Mouse (Mus musculus) hindbrain, embryonic 14.5 days (tissue): ENCODE data around the gene H2-Aa. TPM values are rescaled to one million over a fixed set of nuclear protein-coding genes. Genes with fewer than 3 reads are reported as not detected.

Source experiments
- ATAC-seq: fragments of 200-750 bp; cut with Nextera tagmentation; 2 replicates; pipeline ENCODE4 v1.8.0; 2017; ENCODE audit warnings: moderate number of reproducible peaks, mild to moderate bottlenecking, moderate TSS enrichment, moderate library complexity; ENCODE audit not compliant: low FRiP score
- DNase-seq: peaks from one replicate; pipeline ENCODE4 v3.0.0-alpha.2; 2015; ENCODE audit warnings: low spot score
- H3K27ac ChIP-seq: fragments of 300-500 bp; sonication (generic); 2 replicates; pipeline ENCODE4 v1.5.1; 2014; ENCODE audit warnings: mild to moderate bottlenecking, moderate library complexity
- H3K27me3 ChIP-seq: fragments of 300-500 bp; sonication (generic); 2 replicates; pipeline ENCODE4 v1.6.1; 2014; ENCODE audit warnings: mild to moderate bottlenecking, low read length, mixed read lengths; ENCODE audit not compliant: control insufficient read depth, insufficient read depth
- H3K36me3 ChIP-seq: fragments of 300-500 bp; sonication (generic); replicated peaks from 2 replicates; pipeline ENCODE4 v1.6.1; 2014; ENCODE audit not compliant: control insufficient read depth, insufficient read depth
- H3K4me1 ChIP-seq: fragments of 300-500 bp; sonication (generic); replicated peaks from 2 replicates; pipeline ENCODE4 v1.6.1; 2014; ENCODE audit warnings: antibody characterized with exemption, low read length, mixed read lengths; ENCODE audit not compliant: control insufficient read depth, insufficient read depth
- H3K4me2 ChIP-seq: fragments of 300-500 bp; sonication (generic); replicated peaks from 2 replicates; pipeline ENCODE4 v1.6.1; 2014; ENCODE audit warnings: mild to moderate bottlenecking, moderate library complexity
- H3K4me3 ChIP-seq: fragments of 300-500 bp; sonication (generic); replicated peaks from 2 replicates; pipeline ENCODE4 v1.5.1; 2014; ENCODE audit warnings: mild to moderate bottlenecking, low read length
- H3K9ac ChIP-seq: fragments of 300-500 bp; sonication (generic); 2 replicates; pipeline ENCODE4 v1.6.1; 2014
- H3K9me3 ChIP-seq: fragments of 300-500 bp; sonication (generic); 2 replicates; pipeline ENCODE4 v1.6.1; 2016; ENCODE audit warnings: low read length; ENCODE audit not compliant: control insufficient read depth
- WGBS: fragments of 180-500 bp; shearing (Covaris S2); extraction: QIAGEN DNeasy Blood & Tissue Kit; methylation state at CpG from one replicate; pipeline ENCODE4 v1.1.7; 2014; 5-methylcytosine and 5-hydroxymethylcytosine counted together
- polyA plus RNA-seq: library from polyadenylated mRNA; unstranded; fragments of >200 nt; fragmentation: Nextera tagmentation; extraction: Ambion mirVana; gene quantifications from 2 replicates; pipeline ENCODE4 v1.2.1, GENCODE M21; 2014

H2-Aa gene
- polyA plus RNA-seq, 1 experiment from 2014 or later = 0.58 TPM

- no peak for DNase-seq
- 86% methylated on average over 6 of the region's 6 CpGs for WGBS
- no peak overlapping the region for H3K4me3 ChIP-seq
- no peaks in the 10 kb centered on the region for H3K4me1 ChIP-seq
- H3K36me3 ChIP-seq = no peaks in the 10 kb centered on the region
- ATAC-seq = no peak
- no peak overlapping the region for H3K4me2 ChIP-seq
- 0 out of 2 replicates have a peak, but pooled peaks cover 2% of the 10 kb centered on the region for H3K9me3 ChIP-seq
- H3K9ac ChIP-seq = no peak overlapping the region
- no peak overlapping the region for H3K27ac ChIP-seq
- no peaks in the 10 kb centered on the region for H3K27me3 ChIP-seq
Measured at GRCm38 (mm10) chr17:34240916-34241315, 46.7 kb downstream of the H2-Aa start.

GRCm38 (mm10) chr17:34240366-34240765, 47.3 kb downstream of the H2-Aa start:
- WGBS = 71% methylated on average over 3 of the region's 3 CpGs
- H3K4me2 ChIP-seq = no peak overlapping the region
- DNase-seq = no peak
- no peak overlapping the region for H3K9ac ChIP-seq
- no peaks in the 10 kb centered on the region for H3K36me3 ChIP-seq
- H3K27ac ChIP-seq = no peak overlapping the region
- H3K27me3 ChIP-seq = no peaks in the 10 kb centered on the region
- H3K4me3 ChIP-seq = no peak overlapping the region
- H3K4me1 ChIP-seq = no peaks in the 10 kb centered on the region
- ATAC-seq = no peak
- 0 out of 2 replicates have a peak, but pooled peaks cover 2% of the 10 kb centered on the region for H3K9me3 ChIP-seq

GRCm38 (mm10) chr17:34239601-34240041, 48.0 kb downstream of the H2-Aa start:
- no peak overlapping the region for H3K4me3 ChIP-seq
- H3K27me3 ChIP-seq = no peaks in the 10 kb centered on the region
- no peak overlapping the region for H3K4me2 ChIP-seq
- DNase-seq = no peak
- 0 out of 2 replicates have a peak, but pooled peaks cover 2% of the 10 kb centered on the region for H3K9me3 ChIP-seq
- no peaks in the 10 kb centered on the region for H3K36me3 ChIP-seq
- H3K9ac ChIP-seq = no peak overlapping the region
- no peak overlapping the region for H3K27ac ChIP-seq
- 72% methylated on average over 10 of the region's 10 CpGs for WGBS
- ATAC-seq = no peak
- no peaks in the 10 kb centered on the region for H3K4me1 ChIP-seq

- peak; percentile 74 for DNase-seq
- WGBS = 60% methylated on average over 3 of the region's 3 CpGs
Measured at GRCm38 (mm10) chr17:34238706-34239105, 48.9 kb downstream of the H2-Aa start, which contains the start of gene H2-Ob. Gene H2-Ob, plus strand, starts transcription at chr17:34238903.

GRCm38 (mm10) chr17:34237741-34238140, 49.9 kb downstream of the H2-Aa start:
- Histone ChIP-seq H3K27ac (no peak overlapping the region), H3K4me2 (no peak overlapping the region), H3K9me3 (0 out of 2 replicates have a peak, but pooled peaks cover 2% of the 10 kb centered on the region), H3K4me3 (no peak overlapping the region), H3K36me3 (no peaks in the 10 kb centered on the region), H3K4me1 (no peaks in the 10 kb centered on the region), H3K27me3 (no peaks in the 10 kb centered on the region), H3K9ac (no peak overlapping the region)
- 81% methylated on average over 3 of the region's 3 CpGs for WGBS
- ATAC-seq (no peak), DNase-seq (no peak)

More at GRCm38 (mm10) chr17:34238706-34239105, 48.9 kb downstream of the H2-Aa start, which contains the start of gene H2-Ob:
- 0 out of 2 replicates have a peak, but pooled peaks cover 2% of the 10 kb centered on the region for H3K9me3 ChIP-seq
- H3K27me3 ChIP-seq = no peaks in the 10 kb centered on the region
- ATAC-seq = no peak
- no peak within 1 kb of the TSS for H3K4me3 ChIP-seq
- no peak within 1 kb of the TSS for H3K27ac ChIP-seq
- no peaks in the 10 kb centered on the region for H3K4me1 ChIP-seq
- H3K9ac ChIP-seq = no peak within 1 kb of the TSS
- H3K4me2 ChIP-seq = no peak within 1 kb of the TSS
- H3K36me3 ChIP-seq = no peaks in the 10 kb centered on the region

GRCm38 (mm10) chr17:34236691-34237090, 50.9 kb downstream of the H2-Aa start:
- Histone ChIP-seq H3K27ac (no peak overlapping the region), H3K4me3 (no peak overlapping the region), H3K27me3 (no peaks in the 10 kb centered on the region), H3K4me2 (no peak overlapping the region), H3K9ac (no peak overlapping the region), H3K9me3 (0 out of 2 replicates have a peak, but pooled peaks cover under 1% of the 10 kb centered on the region), H3K36me3 (no peaks in the 10 kb centered on the region), H3K4me1 (no peaks in the 10 kb centered on the region)
- DNase-seq = no peak
- no peak for ATAC-seq
- WGBS = 86% methylated on average over 5 of the region's 5 CpGs

GRCm38 (mm10) chr17:34234926-34235325, 52.7 kb downstream of the H2-Aa start:
- Histone ChIP-seq H3K27ac (no peak overlapping the region), H3K4me3 (no peak overlapping the region), H3K36me3 (no peaks in the 10 kb centered on the region), H3K9me3 (no peaks in the 10 kb centered on the region), H3K27me3 (no peaks in the 10 kb centered on the region), H3K9ac (no peak overlapping the region), H3K4me1 (no peaks in the 10 kb centered on the region), H3K4me2 (no peak overlapping the region)
- ATAC-seq (no peak), DNase-seq (peak; percentile 66)
- 50% methylated on average over 9 of the region's 9 CpGs for WGBS

Other genes with a start within 250 kb of the H2-Aa start
- 2.7 and 3.4 TPM in 2 replicates for gene Col11a2, start 248.4 kb downstream of the H2-Aa start, polyA plus RNA-seq
- gene H2-Oa, start 195.5 kb downstream of the H2-Aa start, polyA plus RNA-seq = 0.29 TPM in 1 of 2 replicates, not detected in the other
- gene H2-DMa, start 168.3 kb downstream of the H2-Aa start, polyA plus RNA-seq = 19.2 and 20.2 TPM in 2 replicates
- 133 and 136 TPM in 2 replicates for gene Brd2, start 165.2 kb downstream of the H2-Aa start, polyA plus RNA-seq
- 0.16 TPM in 1 of 2 replicates, not detected in the other for gene H2-DMb2, start 144.5 kb downstream of the H2-Aa start, polyA plus RNA-seq
- 0.72 and 0.76 TPM in 2 replicates for gene H2-DMb1, start 134.8 kb downstream of the H2-Aa start, polyA plus RNA-seq
- gene Tap1, start 100.3 kb downstream of the H2-Aa start, polyA plus RNA-seq = 2.2 and 2.6 TPM in 2 replicates
- 0.95 and 1.2 TPM in 2 replicates for gene Psmb9, start 100.1 kb downstream of the H2-Aa start, polyA plus RNA-seq
- gene Psmb8, start 90.1 kb downstream of the H2-Aa start, polyA plus RNA-seq = 3.6 and 3.8 TPM in 2 replicates
- gene Tap2, start 84.3 kb downstream of the H2-Aa start, polyA plus RNA-seq = 0.72 and 1.6 TPM in 2 replicates
- not detected in 2 replicates for gene H2-Ob, start 48.9 kb downstream of the H2-Aa start, polyA plus RNA-seq
- 0.80 and 1.8 TPM in 2 replicates for gene H2-Ab1, start 30.1 kb downstream of the H2-Aa start, polyA plus RNA-seq
- gene H2-Eb1, start 18.0 kb upstream of the H2-Aa start, polyA plus RNA-seq = 3.9 and 4.2 TPM in 2 replicates
- 0.12 and 0.35 TPM in 2 replicates for gene H2-Eb2, start 37.8 kb upstream of the H2-Aa start, polyA plus RNA-seq
- gene Btnl2, start 67.0 kb upstream of the H2-Aa start, polyA plus RNA-seq = 0.10 TPM in 1 of 2 replicates, not detected in the other
- gene Btnl1, start 89.3 kb upstream of the H2-Aa start, polyA plus RNA-seq = not detected in 2 replicates
- gene BC051142, start 111.0 kb upstream of the H2-Aa start, polyA plus RNA-seq = 4.2 and 5.6 TPM in 2 replicates
- gene Btnl4, start 189.5 kb upstream of the H2-Aa start, polyA plus RNA-seq = not detected in 2 replicates
- not detected in 2 replicates for gene Btnl6, start 229.5 kb upstream of the H2-Aa start, polyA plus RNA-seq